Mouse (Mus musculus): ENCODE data around the gene Gm20431.

DNA sequence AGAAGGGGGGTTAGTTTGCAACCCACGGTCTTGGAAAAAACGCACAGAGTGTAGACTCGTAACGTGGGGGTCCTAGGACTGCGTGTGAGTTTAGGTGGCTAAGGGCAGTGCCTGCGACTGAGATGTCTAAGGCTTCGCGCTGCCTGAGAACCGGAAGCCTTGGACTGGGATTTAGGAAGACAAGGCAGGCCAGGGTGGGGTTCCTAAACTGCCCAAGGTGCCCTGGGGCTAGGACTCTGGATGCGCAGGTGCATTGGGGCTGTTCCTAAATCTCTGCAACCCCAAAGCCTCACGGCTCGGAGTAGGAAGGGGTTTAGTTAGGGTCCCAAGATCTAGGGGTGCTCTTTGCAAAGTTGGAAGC lies 705 bp downstream of the Gm20431 start:
- no peak for TF ChIP-seq GATA1 (IDR thresholded peaks at IDR 0.05; ENCODE audit: borderline replicate concordance, low read length)
- TF ChIP-seq FLI1 (IDR thresholded peaks at IDR 0.05; ENCODE audit: low read length), result no peak
